Mouse (Mus musculus) megakaryocyte-erythroid progenitor cell, adult 5-6 weeks (primary cell): Measurements from ENCODE around the gene Zbed3. TPM values are rescaled to one million over a fixed set of nuclear protein-coding genes. Genes with fewer than 3 reads are reported as not detected.
A peak's percentile ranks its signal among the peaks of the same experiment; 100 is the strongest.
"Not testable (repeated sequence)": the region's sequence is repeated elsewhere in the genome, so short reads cannot be mapped to it uniquely, and the experiment has no call there.

ENCODE experiments used
- ATAC-seq: replicated peaks from 2 replicates; pipeline ENCODE4 v1.8.0; 2016; ENCODE audit warnings: mild to moderate bottlenecking, inconsistent platforms; ENCODE audit not compliant: severe bottlenecking, poor library complexity, low FRiP score, low TSS enrichment
- total RNA-seq, 2 experiments: library from RNA; stranded (forward) in 1 of 2; stranded (reverse) in 1 of 2; fragments of 200-1000, 215-1000 nt in 1 of 2; fragments of >200 nt in 1 of 2; fragmentation: Nextera tagmentation in 1 of 2; gene quantifications; 2 replicates each; pipeline ENCODE4 v1.2.3; 2014 to 2017

The Zbed3 gene
- total RNA-seq, 2 experiments from 2014 or later: 2.6 to 13.3 TPM

DNA sequence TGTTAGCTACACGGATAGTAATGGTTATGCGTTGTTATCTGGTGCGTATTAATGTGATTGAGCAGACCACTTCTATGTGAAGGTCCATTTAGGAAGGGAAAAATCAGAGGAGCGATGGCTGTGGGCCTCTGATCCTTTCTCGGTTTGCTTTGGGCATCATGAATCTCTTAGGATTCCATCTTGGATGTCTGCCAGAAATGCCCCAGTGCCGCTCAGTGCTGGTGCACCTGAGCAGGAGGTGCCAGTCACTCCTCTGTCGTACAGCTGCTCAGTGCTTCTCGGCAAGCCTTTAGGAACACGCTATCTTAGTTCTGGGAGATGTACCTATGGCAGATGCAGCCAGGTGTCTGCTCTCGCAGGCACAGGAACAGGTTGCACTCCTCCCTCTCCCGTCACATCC lies 5.4 kb downstream of the Zbed3 start:
- ATAC-seq: no peak

GRCm38 (mm10) chr13:95330507-95330906 lies 7.1 kb downstream of the Zbed3 start:
- no peak for ATAC-seq

DNA sequence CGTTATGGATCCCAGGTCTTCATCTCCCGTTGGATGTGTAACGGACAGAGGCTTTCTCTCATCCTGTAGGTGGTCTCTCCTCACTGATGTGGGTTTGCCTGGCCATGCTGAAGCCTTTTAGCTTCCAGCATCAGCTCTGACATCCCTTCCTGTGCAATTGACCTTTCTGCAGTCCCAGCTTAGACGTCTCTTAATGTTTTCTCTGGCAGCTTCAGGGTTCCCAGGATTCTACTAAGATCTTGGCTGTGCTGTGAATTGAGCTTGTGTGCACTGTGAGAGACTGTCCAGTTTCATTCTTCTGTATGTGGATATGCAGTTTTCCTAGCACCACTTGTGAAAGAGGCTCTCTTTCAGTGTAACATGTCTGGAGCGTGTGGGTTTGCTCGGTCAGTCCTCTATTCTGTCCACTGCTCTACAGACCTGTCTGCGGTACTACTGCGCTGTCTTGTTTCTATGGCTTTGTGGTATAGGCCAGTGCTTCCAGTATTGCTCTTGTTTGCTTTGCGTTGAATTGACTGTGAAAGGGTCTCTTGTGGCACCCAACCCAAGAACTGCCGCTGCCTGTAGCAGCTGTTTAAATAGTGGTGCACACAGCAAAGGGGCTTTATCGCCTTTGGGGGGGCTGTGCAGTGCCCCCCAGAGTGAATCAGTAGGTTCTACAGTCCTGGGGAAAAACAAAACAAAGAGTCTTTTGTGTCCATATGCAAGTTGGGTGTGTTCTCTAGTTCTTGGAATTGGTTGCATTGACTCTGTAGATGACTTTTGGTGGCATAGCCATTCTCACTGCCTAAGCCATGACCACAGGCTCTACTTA lies 8.9 kb downstream of the Zbed3 start:
- no peak for ATAC-seq

GRCm38 (mm10) chr13:95336122-95336677 lies 12.8 kb downstream of the Zbed3 start:
- ATAC-seq: no peak

DNA sequence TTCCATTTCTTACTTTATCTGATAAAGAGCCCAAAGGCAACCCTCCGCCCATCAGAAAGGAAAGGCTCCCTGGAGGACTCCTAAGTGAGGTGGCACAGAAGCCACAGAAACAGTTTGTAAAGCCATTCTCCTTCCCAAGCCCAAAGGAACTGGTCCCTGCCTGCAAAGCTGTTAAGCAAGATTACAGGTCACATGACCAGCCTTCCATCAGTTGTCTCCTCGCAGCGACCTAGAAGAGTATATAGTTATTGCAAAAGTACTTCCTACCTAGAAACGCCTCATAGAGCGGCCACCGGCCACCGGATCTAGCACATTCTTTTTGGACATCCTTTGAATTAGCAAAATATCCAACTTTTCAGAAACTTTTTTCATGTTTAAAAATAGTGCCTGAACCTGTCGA lies 20.1 kb downstream of the Zbed3 start:
- 0 out of 2 replicates have a peak, but pooled peaks have one; percentile 27 for ATAC-seq

DNA sequence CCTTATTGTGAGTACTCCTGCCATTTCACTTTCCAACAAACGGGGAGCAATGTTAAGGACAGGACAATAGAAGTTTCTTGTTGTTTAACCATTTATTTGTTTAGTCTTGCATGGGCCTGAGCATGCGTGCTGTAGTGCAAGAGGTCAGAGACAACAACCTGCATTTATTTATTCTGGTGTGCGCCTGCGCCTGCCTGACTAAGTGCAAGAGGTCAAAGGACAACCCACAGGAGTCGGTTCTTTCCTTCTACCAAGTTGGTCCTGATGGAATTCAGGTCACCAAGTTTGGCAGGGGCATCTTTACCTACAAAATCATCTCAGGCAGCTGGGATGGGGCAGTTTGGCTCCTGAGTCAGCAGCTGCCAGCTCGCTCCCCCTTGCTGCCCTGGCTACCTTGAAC lies 22.5 kb downstream of the Zbed3 start:
- ATAC-seq: no peak

DNA sequence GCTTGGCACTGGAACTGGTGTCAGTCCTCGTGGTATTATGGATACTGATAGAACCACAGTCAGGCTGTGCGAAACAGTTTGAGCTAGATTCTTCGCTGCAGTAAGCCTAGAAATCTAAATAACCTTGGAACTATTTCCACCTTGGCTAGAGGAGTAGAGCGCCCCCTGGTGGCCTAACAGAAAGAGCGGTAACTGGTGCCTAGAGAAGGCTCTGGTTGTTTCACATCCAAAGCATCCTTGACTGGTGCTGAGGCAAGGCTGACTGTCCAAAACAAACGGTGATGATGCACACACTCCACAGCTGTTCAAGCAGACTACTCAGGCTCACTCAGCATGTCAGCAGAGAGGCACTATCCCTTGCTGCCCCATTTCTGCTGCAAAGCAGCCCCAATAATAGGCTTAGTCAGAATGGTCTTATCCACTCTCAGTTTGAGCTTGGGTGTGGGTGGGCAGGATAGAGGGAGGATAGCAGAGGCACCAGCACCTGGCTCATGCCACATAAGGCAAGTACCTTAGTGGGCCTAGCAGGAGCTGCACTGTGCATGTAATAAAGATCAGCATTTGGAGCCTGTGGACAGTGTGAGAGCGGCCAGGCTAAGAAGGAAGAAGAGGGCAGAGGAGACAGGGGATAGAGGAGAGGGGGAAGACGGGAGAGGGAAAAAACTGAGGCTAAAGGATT lies 23.7 kb downstream of the Zbed3 start:
- peak; percentile 64 for ATAC-seq

DNA sequence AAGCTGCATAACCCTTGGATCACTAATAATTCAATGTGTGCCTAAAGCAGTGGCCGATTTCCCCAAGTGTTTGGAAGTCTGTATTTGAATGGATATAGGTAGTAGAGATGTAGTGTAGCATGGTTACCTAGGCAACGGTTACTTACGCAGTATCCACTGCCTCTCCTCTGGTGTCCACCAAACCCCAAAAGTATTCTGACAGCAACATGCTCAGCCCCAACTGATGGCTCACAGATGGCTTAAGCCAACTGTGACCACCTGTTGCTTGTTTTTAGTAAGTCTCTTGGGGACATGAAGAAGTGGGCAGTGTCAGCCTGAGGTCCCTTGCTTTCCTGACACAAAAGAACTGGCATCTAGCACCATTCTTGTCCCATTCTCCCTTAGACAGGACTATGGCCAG lies 25.1 kb downstream of the Zbed3 start:
- no peak for ATAC-seq

GRCm38 (mm10) chr13:95358223-95358622 lies 34.8 kb downstream of the Zbed3 start:
- ATAC-seq: no peak

DNA sequence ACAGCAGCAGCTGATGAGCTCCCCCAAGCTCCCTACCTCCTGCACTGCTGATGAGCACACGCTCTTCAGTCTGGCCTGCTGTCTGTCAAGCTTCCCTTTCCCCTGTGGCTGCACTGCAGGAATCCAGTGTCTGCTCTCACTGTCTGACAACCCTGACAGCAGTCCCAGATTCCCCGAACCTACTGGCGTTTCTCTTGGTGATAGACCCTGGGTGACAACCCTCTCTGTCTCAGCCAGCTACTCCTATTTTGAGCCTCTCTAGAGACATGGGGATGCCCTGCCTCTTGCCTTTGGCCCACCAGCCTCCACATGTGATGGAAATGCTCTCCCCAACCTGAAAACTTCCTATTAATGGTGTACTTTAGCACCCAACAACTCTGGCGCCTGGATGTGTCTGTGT lies 40.0 kb downstream of the Zbed3 start:
- no peak for ATAC-seq

GRCm38 (mm10) chr13:95366356-95366755 lies 42.9 kb downstream of the Zbed3 start:
- peak; percentile 90 for ATAC-seq

GRCm38 (mm10) chr13:95374701-95375553 lies 51.5 kb downstream of the Zbed3 start, which contains the start of gene Aggf1:
Gene Aggf1, minus strand, starts transcription at chr13:95375352.
- peak; percentile 90 for ATAC-seq

DNA sequence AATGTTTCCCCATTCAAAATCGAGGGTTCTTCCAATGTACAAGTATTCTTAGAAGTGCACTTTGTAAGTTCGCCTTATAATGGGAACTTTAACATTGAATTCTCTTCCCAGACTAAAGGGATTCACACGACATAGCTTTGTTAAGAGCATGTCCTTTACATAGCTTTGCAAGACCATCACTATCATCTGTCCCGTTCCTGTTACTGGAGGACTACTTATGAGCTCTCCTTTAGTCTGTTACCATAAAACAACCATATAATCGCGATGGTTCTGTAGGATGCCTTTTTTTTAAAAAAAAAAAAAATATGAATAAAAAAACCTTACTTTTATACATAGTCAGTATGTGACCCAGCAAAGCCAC lies 52.1 kb downstream of the Zbed3 start:
- no peak for ATAC-seq

DNA sequence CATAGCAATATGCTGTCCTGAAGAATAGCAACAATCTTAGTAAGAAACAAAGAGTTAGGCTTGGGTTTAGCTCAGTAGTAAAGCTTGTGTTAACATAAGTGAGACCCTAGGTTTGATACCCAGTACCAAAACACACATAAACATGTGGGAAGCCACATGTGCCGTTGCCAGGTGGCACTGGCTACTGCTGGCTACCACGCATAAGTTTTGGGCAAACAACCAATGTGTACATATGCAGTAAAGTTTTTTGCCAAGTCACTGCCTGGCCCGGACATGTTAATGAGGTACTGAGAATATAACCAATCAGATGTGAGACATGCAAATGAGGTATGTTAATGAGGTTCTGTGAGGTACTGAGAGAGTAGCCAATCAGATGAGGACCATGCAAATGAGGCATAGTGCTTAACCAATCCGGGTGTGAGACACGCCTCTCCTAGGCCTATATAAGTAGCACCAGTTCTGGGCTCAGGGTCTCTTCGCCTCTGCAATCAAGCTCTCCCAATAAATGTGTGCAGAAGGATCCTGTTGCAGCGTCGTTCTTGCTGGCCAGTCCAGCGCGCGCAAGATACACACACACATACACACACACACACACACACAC lies 53.4 kb downstream of the Zbed3 start:
- not testable (repeated sequence) for ATAC-seq

GRCm38 (mm10) chr13:95378696-95379095 lies 55.3 kb downstream of the Zbed3 start:
- ATAC-seq: no peak

- no peak for ATAC-seq
Measured at GRCm38 (mm10) chr13:95382418-95382817, 59.0 kb downstream of the Zbed3 start.
